Mouse (Mus musculus): ENCODE data around the gene Dtx4.

GRCm38 (mm10) chr19:12457401-12458066 is 43.7 kb downstream of the Dtx4 start:
- TF ChIP-seq CTCF (conservative IDR thresholded peaks at IDR 0.05 in 1 of 2, IDR thresholded peaks at IDR 0.05 in 1 of 2; ENCODE audit: low read depth in 2 of 2, low read length in 2 of 2) (no peak), MEF2A (IDR thresholded peaks at IDR 0.05; ENCODE audit: borderline replicate concordance, low read depth, low read length) (peak; percentile 90), MXI1 (IDR thresholded peaks at IDR 0.05; ENCODE audit: low read depth, low read length) (peak; percentile 85; the same call in 1 of the 2 replicates), EP300 (IDR thresholded peaks at IDR 0.05; ENCODE audit: low read length) (peak; percentile 96), ZNF384 (IDR thresholded peaks at IDR 0.05; ENCODE audit: low read depth, low read length) (peak; percentile 81), POLR2A (IDR thresholded peaks at IDR 0.05; ENCODE audit: low read depth, low read length) (peak; percentile 73), RCOR1 (conservative IDR thresholded peaks at IDR 0.05; ENCODE audit: low read depth, low read length) (peak; percentile 84)

All from CH12.LX (cell line).